Mouse (Mus musculus) testis, adult 2 months (tissue): Measurements from ENCODE around the gene Rspry1. TPM values are rescaled to one million over a fixed set of nuclear protein-coding genes. Genes with fewer than 3 reads are reported as not detected.
A peak's percentile ranks its signal among the peaks of the same experiment; 100 is the strongest.

Experiments
- H3K27ac ChIP-seq: fragments of 200-500 bp; 2 replicates; pipeline ENCODE4 v1.5.1; 2012; ENCODE audit warnings: low read depth, low read length; ENCODE audit not compliant: control insufficient read depth, insufficient read depth
- H3K27me3 ChIP-seq: fragments of 200-500 bp; 2 replicates; pipeline ENCODE4 v1.6.1; 2012; ENCODE audit warnings: mild to moderate bottlenecking, low read length, moderate library complexity; ENCODE audit not compliant: control insufficient read depth, insufficient read depth
- H3K36me3 ChIP-seq: fragments of 200-500 bp; 2 replicates; pipeline ENCODE4 v1.6.1; 2012; ENCODE audit warnings: mild to moderate bottlenecking, low read length; ENCODE audit not compliant: control insufficient read depth, insufficient read depth
- H3K4me1 ChIP-seq: fragments of 200-500 bp; 2 replicates; pipeline ENCODE4 v1.6.1; 2012; ENCODE audit warnings: low read length; ENCODE audit not compliant: control insufficient read depth, insufficient read depth
- H3K4me3 ChIP-seq: fragments of 200-500 bp; 2 replicates; pipeline ENCODE4 v1.5.1; 2012; ENCODE audit warnings: low read depth, mild to moderate bottlenecking, low read length, moderate library complexity, mixed read lengths; ENCODE audit not compliant: control insufficient read depth
- CTCF ChIP-seq: fragments of 200-500 bp; IDR thresholded peaks from 2 replicates; pipeline ENCODE4 v1.5.1; 2012; ENCODE audit warnings: low read depth, mild to moderate bottlenecking, inconsistent platforms, low read length, moderate library complexity; ENCODE audit not compliant: control insufficient read depth, insufficient read depth, insufficient replicate concordance
- POLR2A ChIP-seq: fragments of 200-500 bp; IDR thresholded peaks from 2 replicates; pipeline ENCODE4 v1.6.1; 2012; ENCODE audit warnings: low read depth, mild to moderate bottlenecking, inconsistent platforms, low read length, moderate library complexity; ENCODE audit not compliant: control insufficient read depth
- polyA plus RNA-seq: library from polyadenylated mRNA; depleted of rRNA; stranded (reverse); fragments of >200 nt; gene quantifications from 2 replicates; pipeline ENCODE4 v1.2.3, GENCODE M21; 2012

The Rspry1 gene
- polyA plus RNA-seq, 1 experiment, result 24.1 TPM

- peak overlapping the region; percentile 58 for H3K4me3 ChIP-seq
- H3K4me1 ChIP-seq, result peaks cover 6% of the 10 kb centered on the region
- no peaks in the 10 kb centered on the region for H3K27me3 ChIP-seq
- no peak overlapping the region for H3K27ac ChIP-seq
- no peaks in the 10 kb centered on the region for H3K36me3 ChIP-seq
- TF ChIP-seq POLR2A (no peak), CTCF (no peak)
These were observed 93.7 kb downstream of the Rspry1 start for GRCm38 (mm10) chr8:94695341-94695993.

GRCm38 (mm10) chr8:94695994-94696384 lies 94.3 kb downstream of the Rspry1 start, which contains the start of gene Pllp:
Gene Pllp, minus strand, starts transcription at chr8:94696278.
- H3K4me1 ChIP-seq, result peaks cover 6% of the 10 kb centered on the region
- no peak within 1 kb of the TSS for H3K27ac ChIP-seq
- H3K4me3 ChIP-seq, result peak within 1 kb of the TSS; percentile 58
- no peaks in the 10 kb centered on the region for H3K36me3 ChIP-seq
- no peak for TF ChIP-seq CTCF
- no peak for TF ChIP-seq POLR2A
- H3K27me3 ChIP-seq, result no peaks in the 10 kb centered on the region

- Histone ChIP-seq H3K4me3 (no peak overlapping the region), H3K36me3 (no peaks in the 10 kb centered on the region), H3K27me3 (no peaks in the 10 kb centered on the region), H3K27ac (no peak overlapping the region), H3K4me1 (peaks cover 6% of the 10 kb centered on the region)
- TF ChIP-seq CTCF (no peak), POLR2A (no peak)
These were observed 94.8 kb downstream of the Rspry1 start for GRCm38 (mm10) chr8:94696566-94696965.

- no peaks in the 10 kb centered on the region for H3K27me3 ChIP-seq
These were observed 96.2 kb downstream of the Rspry1 start for GRCm38 (mm10) chr8:94697956-94698355.

GRCm38 (mm10) chr8:94699366-94699765 lies 97.6 kb downstream of the Rspry1 start:
- H3K27me3 ChIP-seq, result no peaks in the 10 kb centered on the region
- no peaks in the 10 kb centered on the region for H3K36me3 ChIP-seq
- no peak overlapping the region for H3K27ac ChIP-seq
- H3K4me3 ChIP-seq, result no peak overlapping the region
- peaks cover 14% of the 10 kb centered on the region for H3K4me1 ChIP-seq
- no peak for TF ChIP-seq POLR2A
- TF ChIP-seq CTCF, result no peak

More at GRCm38 (mm10) chr8:94697956-94698355, 96.2 kb downstream of the Rspry1 start:
- no peak overlapping the region for H3K27ac ChIP-seq
- peaks cover 9% of the 10 kb centered on the region for H3K4me1 ChIP-seq
- no peak overlapping the region for H3K4me3 ChIP-seq
- TF ChIP-seq CTCF (no peak), POLR2A (no peak)
- no peaks in the 10 kb centered on the region for H3K36me3 ChIP-seq

GRCm38 (mm10) chr8:94700421-94700935 lies 98.7 kb downstream of the Rspry1 start:
- TF ChIP-seq CTCF (no peak), POLR2A (no peak)
- Histone ChIP-seq H3K36me3 (no peaks in the 10 kb centered on the region), H3K27ac (no peak overlapping the region), H3K27me3 (no peaks in the 10 kb centered on the region), H3K4me1 (peaks cover 15% of the 10 kb centered on the region), H3K4me3 (no peak overlapping the region)

GRCm38 (mm10) chr8:94702156-94702555 lies 100.4 kb downstream of the Rspry1 start:
- H3K4me1 ChIP-seq, result peaks cover 12% of the 10 kb centered on the region
- H3K27me3 ChIP-seq, result no peaks in the 10 kb centered on the region
- no peaks in the 10 kb centered on the region for H3K36me3 ChIP-seq
- H3K4me3 ChIP-seq, result no peak overlapping the region; the same call in 1 of the 2 replicates
- TF ChIP-seq POLR2A (no peak), CTCF (no peak)
- no peak overlapping the region for H3K27ac ChIP-seq
